Mouse (Mus musculus) intestine, embryonic 15.5 days (tissue): ENCODE data around the gene Taok1. TPM values are rescaled to one million over a fixed set of nuclear protein-coding genes. Genes with fewer than 3 reads are reported as not detected.

Experiments
- ATAC-seq: fragments of 200-750 bp; cut with Nextera tagmentation; 2 replicates; pipeline ENCODE4 v1.8.0; 2017; ENCODE audit warnings: moderate TSS enrichment, moderate library complexity
- H3K27ac ChIP-seq: fragments of 300-500 bp; sonication (generic); 2 replicates; pipeline ENCODE4 v1.5.1; 2015; ENCODE audit warnings: mild to moderate bottlenecking, inconsistent platforms
- H3K27me3 ChIP-seq: fragments of 300-500 bp; sonication (generic); replicated peaks from 2 replicates; pipeline ENCODE4 v1.6.1; 2015; ENCODE audit warnings: inconsistent platforms
- H3K36me3 ChIP-seq: fragments of 300-500 bp; sonication (generic); 2 replicates; pipeline ENCODE4 v1.6.1; 2015; ENCODE audit warnings: inconsistent platforms
- H3K4me1 ChIP-seq: fragments of 300-500 bp; sonication (generic); replicated peaks from 2 replicates; pipeline ENCODE4 v1.6.1; 2015; ENCODE audit warnings: inconsistent platforms
- H3K4me2 ChIP-seq: fragments of 300-500 bp; sonication (generic); replicated peaks from 2 replicates; pipeline ENCODE4 v1.6.1; 2015; ENCODE audit warnings: mild to moderate bottlenecking, inconsistent platforms
- H3K4me3 ChIP-seq: fragments of 300-500 bp; sonication (generic); replicated peaks from 2 replicates; pipeline ENCODE4 v1.5.1; 2015; ENCODE audit warnings: inconsistent platforms
- H3K9ac ChIP-seq: fragments of 300-500 bp; sonication (generic); 2 replicates; pipeline ENCODE4 v1.6.1; 2015; ENCODE audit warnings: inconsistent platforms
- H3K9me3 ChIP-seq: fragments of 300-500 bp; sonication (generic); 2 replicates; pipeline ENCODE4 v1.6.1; 2016; ENCODE audit warnings: inconsistent platforms
- WGBS: fragments of 180-500 bp; shearing (Covaris S2); methylation state at CpG from one replicate; pipeline ENCODE4 v1.1.7; 2015; 5-methylcytosine and 5-hydroxymethylcytosine counted together
- polyA plus RNA-seq: library from polyadenylated mRNA; unstranded; fragments of >200 nt; fragmentation: Nextera tagmentation; extraction: Ambion mirVana; gene quantifications from 2 replicates; pipeline ENCODE4 v1.2.1, GENCODE M21; 2015

Gene Taok1
- polyA plus RNA-seq, 1 experiment from 2014 or later = 12.8 TPM

DNA sequence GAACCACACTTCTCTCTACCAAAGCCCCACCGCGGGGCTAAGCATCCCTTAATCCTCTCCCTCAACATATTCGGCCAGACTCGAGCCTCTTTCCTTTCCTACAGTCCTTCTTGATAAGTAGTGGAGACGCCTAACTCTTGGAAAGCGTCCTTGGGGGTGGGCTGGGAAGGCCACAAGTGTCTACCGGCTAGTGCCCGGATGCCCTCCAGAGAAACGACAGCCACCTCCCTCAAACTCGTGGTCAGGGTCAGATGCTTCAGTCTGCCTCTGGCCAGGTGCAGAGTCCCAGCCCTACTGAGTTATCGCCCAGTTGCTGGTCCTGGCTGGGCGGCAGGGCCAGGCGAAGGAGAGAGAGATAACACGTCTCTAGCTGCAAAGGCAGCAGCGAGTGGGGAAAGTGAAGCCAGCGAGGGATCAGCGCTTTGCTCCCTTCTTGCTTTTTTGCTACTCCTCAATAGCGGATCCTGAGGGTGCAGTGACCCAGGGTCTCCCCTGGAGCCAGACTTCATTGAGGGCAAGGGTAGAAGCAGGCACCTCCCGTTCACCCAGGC is 93.3 kb downstream of the Taok1 start:
- no peaks in the 10 kb centered on the region for H3K9me3 ChIP-seq
- H3K36me3 ChIP-seq = no peaks in the 10 kb centered on the region
- peak overlapping the region; percentile 62; the same call in 1 of the 2 replicates for H3K9ac ChIP-seq
- peaks cover 30% of the 10 kb centered on the region for H3K4me1 ChIP-seq
- H3K27ac ChIP-seq = peak overlapping the region; percentile 29; the same call in 1 of the 2 replicates
- WGBS = 16% methylated on average over 19 of the region's 19 CpGs
- no peak for ATAC-seq
- peaks cover 8% of the 10 kb centered on the region; the same call in 1 of the 2 replicates for H3K27me3 ChIP-seq
- peak overlapping the region; percentile 51 for H3K4me3 ChIP-seq
- peak overlapping the region; percentile 98 for H3K4me2 ChIP-seq

DNA sequence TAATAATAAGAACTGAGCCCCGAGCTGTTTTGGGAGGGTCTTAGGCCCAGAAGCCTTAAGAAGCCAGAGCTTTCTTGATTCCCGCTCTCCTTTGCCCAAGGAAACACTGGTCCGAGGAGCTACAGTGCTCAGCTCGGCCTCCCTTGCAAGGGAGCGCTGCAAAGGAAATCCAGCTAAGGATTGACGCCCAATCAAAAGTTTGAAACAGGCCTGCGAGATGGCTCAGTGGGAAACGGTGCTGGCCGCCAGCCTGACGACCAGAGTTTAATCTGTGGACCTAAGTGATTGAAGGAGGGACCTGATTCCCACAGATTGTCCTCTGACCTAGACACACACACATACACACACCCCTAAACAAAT is 93.8 kb downstream of the Taok1 start:
- H3K4me3 ChIP-seq = peak overlapping the region; percentile 67
- H3K4me1 ChIP-seq = peaks cover 30% of the 10 kb centered on the region
- 0 out of 2 replicates have a peak, but pooled peaks have one; percentile 1 for ATAC-seq
- no peaks in the 10 kb centered on the region for H3K9me3 ChIP-seq
- H3K27ac ChIP-seq = peak overlapping the region; percentile 45; the same call in 1 of the 2 replicates
- H3K9ac ChIP-seq = peak overlapping the region; percentile 48
- WGBS = 15% methylated on average over 10 of the region's 10 CpGs
- no peaks in the 10 kb centered on the region for H3K36me3 ChIP-seq
- H3K27me3 ChIP-seq = peaks cover 8% of the 10 kb centered on the region; the same call in 1 of the 2 replicates
- H3K4me2 ChIP-seq = peak overlapping the region; percentile 98

DNA sequence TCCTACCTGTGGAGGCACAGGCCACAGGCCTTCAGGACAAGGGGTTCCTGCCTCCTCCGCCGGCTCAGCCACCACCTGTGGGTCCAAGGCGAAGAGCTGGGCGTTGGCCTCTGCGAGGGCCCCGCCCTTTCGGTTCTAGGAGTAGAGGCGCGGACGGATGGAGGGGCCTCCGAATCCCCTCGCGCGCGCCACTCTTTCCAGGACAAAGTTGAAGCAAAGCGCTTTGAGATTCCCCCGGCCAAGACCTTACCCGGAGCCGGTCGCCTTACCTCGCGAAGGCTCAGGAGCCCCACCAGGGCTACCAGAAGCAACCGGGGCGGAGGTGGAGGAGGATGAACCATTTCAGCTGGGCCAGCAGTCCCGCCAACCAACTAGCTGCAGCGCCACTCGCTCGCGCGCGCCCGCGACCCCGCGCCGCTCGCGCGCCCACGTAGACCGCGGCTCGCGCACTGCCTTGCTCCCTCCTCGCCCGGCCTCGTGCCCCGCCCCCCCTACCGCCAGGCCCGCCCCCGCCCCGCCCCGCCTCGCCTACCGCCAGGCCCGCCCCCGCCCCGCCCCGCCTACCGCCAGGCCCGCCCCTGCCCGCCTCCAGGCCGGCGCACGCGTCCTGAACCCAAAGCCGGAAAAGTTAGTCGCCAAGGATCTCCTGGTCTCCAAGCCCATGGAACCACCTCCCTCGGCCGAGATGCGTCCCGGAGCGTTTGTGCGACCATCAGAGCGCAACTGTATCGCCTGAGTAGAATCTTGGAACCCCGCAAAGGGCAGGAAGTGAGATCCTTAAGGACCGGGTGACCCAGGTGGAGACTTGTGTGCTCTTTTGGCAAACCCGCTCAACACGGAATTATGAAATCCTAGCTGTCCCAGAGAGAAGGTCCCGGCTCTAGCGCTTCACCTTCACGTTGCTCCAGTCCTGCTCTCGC is 94.5 kb downstream of the Taok1 start:
- Histone ChIP-seq H3K4me2 (peak overlapping the region; percentile 98), H3K9ac (peak overlapping the region; percentile 74), H3K27me3 (peaks cover 8% of the 10 kb centered on the region; the same call in 1 of the 2 replicates), H3K36me3 (no peaks in the 10 kb centered on the region), H3K27ac (peak overlapping the region; percentile 79), H3K4me3 (peak overlapping the region; percentile 67), H3K4me1 (peaks cover 34% of the 10 kb centered on the region), H3K9me3 (no peaks in the 10 kb centered on the region)
- under 1% methylated on average over 71 of the region's 84 CpGs for WGBS
- ATAC-seq = peak; percentile 80

DNA sequence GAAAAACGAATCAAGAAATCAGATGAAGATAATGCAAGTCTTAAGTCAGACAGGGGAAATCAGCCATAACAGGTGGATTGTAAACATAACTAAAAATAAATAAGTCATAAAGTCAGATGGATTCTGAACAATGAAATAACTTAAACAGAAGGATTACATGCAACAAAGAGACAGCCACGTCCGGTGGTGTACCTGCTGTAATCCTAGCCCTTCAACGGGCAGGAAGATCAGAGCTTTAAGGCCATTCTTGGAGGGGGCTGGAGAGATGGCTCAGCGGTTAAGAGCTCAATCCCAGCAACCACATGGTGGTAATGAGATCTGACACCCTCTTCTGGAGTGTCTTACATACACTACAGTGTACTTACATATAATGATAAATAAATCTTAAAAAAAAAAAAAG is 96.3 kb downstream of the Taok1 start:
- Histone ChIP-seq H3K36me3 (peaks cover 12% of the 10 kb centered on the region), H3K4me1 (peaks cover 47% of the 10 kb centered on the region), H3K9me3 (no peaks in the 10 kb centered on the region), H3K27me3 (peaks cover 8% of the 10 kb centered on the region; the same call in 1 of the 2 replicates), H3K9ac (no peak overlapping the region), H3K4me3 (no peak overlapping the region), H3K27ac (no peak overlapping the region), H3K4me2 (no peak overlapping the region)
- WGBS = 64% methylated on average over 5 of the region's 5 CpGs
- no peak for ATAC-seq

DNA sequence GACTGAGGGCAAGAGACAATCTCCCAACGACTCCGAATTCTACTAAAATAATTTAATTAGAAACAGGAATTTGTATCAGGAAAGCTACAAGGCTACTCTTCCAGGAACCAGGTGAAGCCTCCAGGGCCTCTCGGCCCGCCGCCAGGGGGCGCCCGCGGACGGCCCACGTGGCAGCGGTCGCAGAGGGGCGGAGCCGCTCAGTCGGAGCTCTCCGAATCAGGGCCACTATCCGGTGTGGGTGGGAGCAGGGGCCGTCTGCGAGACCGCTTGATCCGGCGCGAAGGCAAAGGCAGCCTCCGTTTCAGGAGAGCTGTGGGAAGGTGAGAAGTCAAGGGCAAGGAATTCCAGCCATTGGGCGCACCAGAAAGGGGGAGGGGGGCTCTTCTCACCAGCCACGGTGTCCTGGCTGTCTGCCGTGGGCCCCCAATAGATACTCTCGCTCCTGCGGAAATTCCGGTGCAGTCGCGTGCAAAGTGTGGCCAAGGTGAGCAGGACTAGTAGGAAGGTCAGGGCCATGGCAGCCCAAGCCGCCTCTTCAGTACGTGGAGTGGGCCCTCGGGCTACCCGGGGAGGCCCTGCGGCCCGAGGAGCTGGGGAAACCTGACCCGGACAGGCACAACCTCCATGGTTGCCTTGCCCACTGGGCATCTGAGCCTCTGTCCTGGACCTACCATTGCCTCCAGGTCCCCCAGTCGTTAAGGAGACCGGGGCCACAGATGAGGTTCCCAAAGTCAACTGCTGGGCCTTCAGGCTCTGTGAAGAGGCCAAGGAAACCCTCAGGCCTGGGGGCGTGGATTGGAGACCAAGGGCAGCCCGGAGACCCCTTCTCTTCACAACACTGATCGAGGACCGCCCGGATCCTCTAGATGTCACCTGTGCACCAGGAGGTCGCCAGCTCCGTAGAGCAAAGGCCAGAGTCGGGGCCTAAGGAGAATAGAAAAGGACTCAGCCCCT is 99.3 kb downstream of the Taok1 start:
- peak; percentile 33 for ATAC-seq
- H3K36me3 ChIP-seq = peaks cover 39% of the 10 kb centered on the region
- WGBS = 21% methylated on average over 49 of the region's 49 CpGs
- peaks cover 29% of the 10 kb centered on the region for H3K4me1 ChIP-seq
- peak overlapping the region; percentile 78 for H3K4me2 ChIP-seq
- H3K27me3 ChIP-seq = no peaks in the 10 kb centered on the region
- H3K27ac ChIP-seq = no peak overlapping the region
- no peaks in the 10 kb centered on the region for H3K9me3 ChIP-seq
- peak overlapping the region; percentile 32 for H3K4me3 ChIP-seq
- peak overlapping the region; percentile 39 for H3K9ac ChIP-seq

DNA sequence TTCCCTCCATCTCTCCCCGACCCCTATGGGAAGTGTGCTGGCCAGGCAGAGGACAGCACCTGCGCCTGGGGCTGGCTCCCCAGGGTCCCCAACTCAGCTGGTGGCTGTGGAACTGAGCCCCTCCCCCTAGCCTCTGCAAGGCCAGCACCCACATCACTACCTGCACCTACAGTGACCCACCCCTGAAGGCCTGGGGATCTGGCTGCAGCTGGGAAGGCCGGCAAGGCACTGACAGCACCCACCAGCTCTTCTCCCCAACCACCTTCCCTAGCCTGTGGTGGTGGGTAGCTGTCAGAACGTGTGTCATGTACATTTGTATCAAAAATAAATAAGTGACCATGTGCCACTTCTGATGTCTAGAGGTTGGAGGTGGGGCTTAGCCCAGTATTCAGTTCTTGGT is 100.2 kb downstream of the Taok1 start:
- Histone ChIP-seq H3K4me1 (peaks cover 28% of the 10 kb centered on the region), H3K27ac (no peak overlapping the region), H3K4me3 (no peak overlapping the region), H3K27me3 (no peaks in the 10 kb centered on the region), H3K36me3 (peaks cover 46% of the 10 kb centered on the region), H3K9me3 (no peaks in the 10 kb centered on the region), H3K9ac (no peak overlapping the region), H3K4me2 (no peak overlapping the region)
- no peak for ATAC-seq
- 77% methylated on average over 4 of the region's 4 CpGs for WGBS

DNA sequence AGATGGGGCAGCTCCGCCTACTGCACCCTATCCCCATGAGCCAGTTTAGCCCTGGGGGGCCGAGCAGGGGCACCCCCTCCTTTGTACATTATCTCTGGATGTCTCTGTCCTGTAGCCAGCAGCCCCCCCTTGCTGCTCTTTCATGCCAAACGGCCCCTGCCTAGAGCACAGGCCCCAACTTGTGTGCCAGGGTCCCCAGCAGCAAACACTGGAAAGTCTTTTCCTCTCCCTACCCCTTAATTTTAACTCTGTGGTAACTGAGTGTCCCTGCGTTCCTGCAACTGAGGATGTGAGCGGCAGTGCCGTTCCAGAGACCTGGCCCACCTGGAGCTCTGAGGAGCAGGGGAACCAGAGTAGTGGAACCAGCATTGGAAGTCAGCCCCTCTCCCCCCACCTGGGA is 100.7 kb downstream of the Taok1 start:
- Histone ChIP-seq H3K27me3 (no peaks in the 10 kb centered on the region), H3K4me1 (peaks cover 25% of the 10 kb centered on the region), H3K9me3 (no peaks in the 10 kb centered on the region), H3K27ac (peak overlapping the region; percentile 2; the same call in 1 of the 2 replicates), H3K36me3 (peaks cover 49% of the 10 kb centered on the region), H3K4me2 (no peak overlapping the region), H3K9ac (no peak overlapping the region), H3K4me3 (no peak overlapping the region)
- WGBS = 81% methylated on average over 6 of the region's 6 CpGs
- no peak for ATAC-seq

DNA sequence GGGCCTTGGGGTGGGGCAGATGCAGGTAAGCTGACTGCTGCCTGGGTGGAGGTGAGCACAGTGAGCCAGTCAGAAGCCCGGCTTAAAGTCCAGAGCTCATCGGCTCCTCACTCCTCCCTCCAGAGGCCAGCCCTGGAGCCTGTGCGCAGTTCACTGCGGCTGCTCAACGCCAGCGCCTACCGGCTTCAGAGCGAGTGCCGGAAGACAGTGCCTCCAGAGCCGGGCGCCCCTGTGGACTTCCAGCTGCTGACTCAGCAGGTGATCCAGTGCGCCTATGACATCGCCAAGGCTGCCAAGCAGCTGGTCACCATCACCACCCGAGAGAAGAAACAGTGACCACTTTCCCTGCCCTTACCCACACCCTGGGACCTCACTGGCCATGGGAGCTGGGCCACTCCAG is 101.3 kb downstream of the Taok1 start:
- Histone ChIP-seq H3K4me3 (no peak overlapping the region), H3K36me3 (peaks cover 49% of the 10 kb centered on the region), H3K27me3 (no peaks in the 10 kb centered on the region), H3K9me3 (no peaks in the 10 kb centered on the region), H3K27ac (0 out of 2 replicates have a peak overlapping the region, but pooled peaks have one; percentile 75), H3K4me1 (peaks cover 26% of the 10 kb centered on the region), H3K4me2 (0 out of 2 replicates have a peak overlapping the region, but pooled peaks have one; percentile 17), H3K9ac (no peak overlapping the region)
- ATAC-seq = peak; percentile 81
- 78% methylated on average over 14 of the region's 14 CpGs for WGBS

DNA sequence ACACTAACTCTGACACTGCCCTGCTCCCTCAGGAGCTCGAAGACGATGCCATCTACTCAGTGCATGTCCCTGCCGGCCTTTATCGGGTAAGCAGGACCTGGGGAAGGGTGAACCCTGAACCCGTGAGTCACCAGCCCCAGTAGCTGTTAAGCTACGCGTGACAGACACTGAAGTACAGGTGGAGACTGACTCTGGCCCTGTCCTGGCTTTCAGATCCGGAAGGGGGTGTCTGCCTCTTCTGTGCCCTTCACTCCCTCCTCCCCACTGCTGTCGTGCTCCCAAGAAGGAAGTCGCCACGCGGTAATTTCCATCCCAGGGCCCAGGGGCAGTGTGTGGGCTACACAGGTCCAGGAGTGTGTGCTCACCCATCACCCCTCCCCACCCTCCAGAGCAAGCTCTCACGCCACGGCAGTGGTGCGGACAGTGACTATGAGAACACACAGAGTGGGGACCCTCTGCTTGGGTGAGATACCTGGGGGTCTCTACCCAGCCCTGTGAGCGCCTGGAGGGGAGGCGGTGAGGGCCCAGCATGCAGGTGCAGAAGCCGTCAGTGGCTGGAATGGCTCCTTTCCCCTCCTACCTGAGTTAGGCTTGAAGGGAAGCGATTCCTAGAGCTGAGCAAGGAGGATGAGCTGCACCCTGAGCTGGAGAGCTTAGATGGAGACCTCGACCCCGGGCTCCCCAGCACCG is 102.2 kb downstream of the Taok1 start:
- Histone ChIP-seq H3K9me3 (no peaks in the 10 kb centered on the region), H3K4me1 (peaks cover 34% of the 10 kb centered on the region), H3K4me3 (no peak overlapping the region), H3K27me3 (no peaks in the 10 kb centered on the region), H3K9ac (no peak overlapping the region), H3K27ac (peak overlapping the region; percentile 75), H3K4me2 (0 out of 2 replicates have a peak overlapping the region, but pooled peaks have one; percentile 17), H3K36me3 (peaks cover 53% of the 10 kb centered on the region)
- ATAC-seq = peak; percentile 66
- WGBS = 79% methylated on average over 22 of the region's 22 CpGs

DNA sequence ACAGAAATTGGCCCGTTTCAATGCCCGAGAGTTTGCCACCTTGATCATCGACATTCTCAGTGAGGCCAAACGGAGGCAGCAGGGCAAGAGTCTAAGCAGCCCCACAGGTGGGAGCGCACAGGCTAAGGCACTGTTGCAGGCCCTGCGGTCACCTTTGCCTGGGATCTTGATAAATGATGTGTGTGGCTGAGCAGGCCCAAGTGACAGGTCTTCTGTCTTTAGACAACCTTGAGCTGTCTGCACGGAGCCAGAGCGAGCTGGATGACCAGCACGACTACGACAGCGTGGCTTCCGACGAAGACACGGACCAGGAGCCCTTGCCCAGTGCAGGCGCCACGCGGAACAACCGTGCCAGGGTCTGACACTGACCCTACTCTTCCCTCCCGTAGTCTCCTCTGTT is 103.2 kb downstream of the Taok1 start:
- Histone ChIP-seq H3K9ac (no peak overlapping the region), H3K36me3 (peaks cover 61% of the 10 kb centered on the region), H3K9me3 (no peaks in the 10 kb centered on the region), H3K4me3 (no peak overlapping the region), H3K27me3 (no peaks in the 10 kb centered on the region), H3K27ac (peak overlapping the region; percentile 66; the same call in 1 of the 2 replicates), H3K4me1 (peaks cover 37% of the 10 kb centered on the region), H3K4me2 (no peak overlapping the region)
- ATAC-seq = no peak
- WGBS = 92% methylated on average over 19 of the region's 19 CpGs

DNA sequence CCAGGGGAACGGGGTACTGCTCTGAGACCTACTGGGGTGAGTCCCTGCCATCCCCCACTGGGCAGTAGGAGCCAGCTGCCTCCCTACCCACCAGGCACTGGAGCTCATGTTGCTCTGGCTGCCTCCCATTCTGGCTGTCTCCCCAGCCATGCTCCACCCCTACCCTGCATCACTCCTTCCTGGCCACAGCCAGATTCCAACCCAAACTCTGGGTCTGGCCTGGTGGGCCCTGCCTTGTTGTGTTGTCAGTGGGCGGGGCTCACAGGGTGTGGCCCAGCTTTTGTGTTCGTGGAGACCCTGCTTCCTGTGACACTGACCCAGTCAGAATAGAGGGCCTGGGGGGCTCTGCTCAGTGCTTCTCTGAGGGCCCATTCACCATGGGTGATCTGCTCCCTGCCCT is 104.1 kb downstream of the Taok1 start:
- no peaks in the 10 kb centered on the region for H3K9me3 ChIP-seq
- ATAC-seq = no peak
- peaks cover 64% of the 10 kb centered on the region for H3K36me3 ChIP-seq
- H3K27me3 ChIP-seq = no peaks in the 10 kb centered on the region
- no peak overlapping the region for H3K9ac ChIP-seq
- no peak overlapping the region for H3K4me3 ChIP-seq
- WGBS = 68% methylated on average over 3 of the region's 3 CpGs
- H3K4me1 ChIP-seq = peaks cover 40% of the 10 kb centered on the region
- no peak overlapping the region for H3K27ac ChIP-seq
- no peak overlapping the region for H3K4me2 ChIP-seq
